Mouse (Mus musculus) forebrain, embryonic 12.5 days (tissue): Measurements from ENCODE around the gene Mtr. TPM values are rescaled to one million over a fixed set of nuclear protein-coding genes. Genes with fewer than 3 reads are reported as not detected.

Source experiments
- ATAC-seq: fragments of 200-750 bp; cut with Nextera tagmentation; 2 replicates; pipeline ENCODE4 v1.8.0; 2017; ENCODE audit warnings: moderate TSS enrichment; ENCODE audit not compliant: low FRiP score
- H3K27ac ChIP-seq: fragments of 300-500 bp; sonication (generic); 2 replicates; pipeline ENCODE4 v1.5.1; 2016; ENCODE audit warnings: mild to moderate bottlenecking
- H3K27me3 ChIP-seq: fragments of 300-500 bp; sonication (generic); 2 replicates; pipeline ENCODE4 v1.6.1; 2016; ENCODE audit warnings: mild to moderate bottlenecking
- H3K36me3 ChIP-seq: fragments of 300-500 bp; sonication (generic); replicated peaks from 2 replicates; pipeline ENCODE4 v1.6.1; 2016; ENCODE audit warnings: mild to moderate bottlenecking
- H3K4me1 ChIP-seq: fragments of 300-500 bp; sonication (generic); 2 replicates; pipeline ENCODE4 v1.6.1; 2016
- H3K4me2 ChIP-seq: fragments of 300-500 bp; sonication (generic); 2 replicates; pipeline ENCODE4 v1.6.1; 2016; ENCODE audit warnings: mild to moderate bottlenecking, moderate library complexity
- H3K4me3 ChIP-seq: fragments of 300-500 bp; sonication (generic); replicated peaks from 2 replicates; pipeline ENCODE4 v1.5.1; 2016; ENCODE audit warnings: mild to moderate bottlenecking
- H3K9ac ChIP-seq: fragments of 300-500 bp; sonication (generic); 2 replicates; pipeline ENCODE4 v1.6.1; 2016; ENCODE audit warnings: mild to moderate bottlenecking
- H3K9me3 ChIP-seq: fragments of 300-500 bp; sonication (generic); 2 replicates; pipeline ENCODE4 v1.6.1; 2016
- WGBS: fragments of 180-500 bp; shearing (Covaris S2); methylation state at CpG from one replicate; pipeline ENCODE4 v1.1.7; 2016; 5-methylcytosine and 5-hydroxymethylcytosine counted together
- polyA plus RNA-seq: library from polyadenylated mRNA; unstranded; fragments of >200 nt; fragmentation: Nextera tagmentation; extraction: Ambion mirVana; gene quantifications from 2 replicates; pipeline ENCODE4 v1.2.1, GENCODE M21; 2016

Gene Mtr
- polyA plus RNA-seq, 1 experiment from 2014 or later, result 11.6 TPM

DNA sequence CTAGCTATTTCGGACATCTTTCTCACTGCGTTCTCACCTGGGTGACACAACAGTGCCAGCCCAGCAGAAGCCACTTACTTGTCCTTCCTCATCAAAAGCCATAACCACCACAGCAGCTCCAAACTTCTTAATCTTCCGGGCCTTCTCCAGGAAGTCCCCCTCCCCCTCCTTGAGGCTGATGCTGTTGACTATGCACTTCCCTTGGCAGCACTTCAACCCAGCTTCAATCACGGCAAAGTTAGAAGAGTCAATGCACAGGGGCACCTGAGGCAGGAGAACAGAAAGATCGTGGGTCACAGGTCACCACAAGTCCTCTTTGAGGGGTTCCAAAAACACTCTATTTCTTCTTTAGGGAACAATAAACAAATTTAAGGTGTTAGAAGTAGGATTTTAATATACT, 30.3 kb downstream of the Mtr start:
- Histone ChIP-seq H3K4me1 (no peaks in the 10 kb centered on the region), H3K9me3 (no peaks in the 10 kb centered on the region), H3K27me3 (no peaks in the 10 kb centered on the region), H3K9ac (no peak overlapping the region), H3K36me3 (peaks cover 60% of the 10 kb centered on the region), H3K4me3 (no peak overlapping the region), H3K4me2 (no peak overlapping the region), H3K27ac (no peak overlapping the region)
- 86% methylated on average over 5 of the region's 5 CpGs for WGBS
- ATAC-seq, result no peak

DNA sequence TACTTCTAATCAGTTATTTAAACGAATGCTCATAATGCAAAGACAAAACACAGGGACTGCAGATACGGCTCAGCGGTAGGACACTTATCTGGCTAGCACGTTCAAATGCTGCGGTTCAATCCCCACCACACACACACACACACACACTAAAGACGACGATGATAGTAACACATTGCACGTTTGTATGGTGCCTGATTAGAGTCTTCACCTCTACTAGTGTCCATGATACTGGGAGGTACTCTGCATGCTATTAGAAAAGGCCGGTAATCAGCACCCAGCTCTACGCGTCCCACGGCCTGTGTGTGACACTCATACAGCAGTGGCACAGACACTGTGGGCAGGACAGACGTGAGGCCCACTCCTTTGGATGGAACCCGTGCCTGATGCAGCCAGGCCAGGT, 39.3 kb downstream of the Mtr start:
- Histone ChIP-seq H3K9ac (no peak overlapping the region), H3K36me3 (peaks cover 53% of the 10 kb centered on the region), H3K4me2 (no peak overlapping the region), H3K4me3 (no peak overlapping the region), H3K4me1 (no peaks in the 10 kb centered on the region), H3K9me3 (no peaks in the 10 kb centered on the region), H3K27ac (no peak overlapping the region), H3K27me3 (no peaks in the 10 kb centered on the region)
- ATAC-seq, result no peak
- 96% methylated on average over 14 of the region's 14 CpGs for WGBS

DNA sequence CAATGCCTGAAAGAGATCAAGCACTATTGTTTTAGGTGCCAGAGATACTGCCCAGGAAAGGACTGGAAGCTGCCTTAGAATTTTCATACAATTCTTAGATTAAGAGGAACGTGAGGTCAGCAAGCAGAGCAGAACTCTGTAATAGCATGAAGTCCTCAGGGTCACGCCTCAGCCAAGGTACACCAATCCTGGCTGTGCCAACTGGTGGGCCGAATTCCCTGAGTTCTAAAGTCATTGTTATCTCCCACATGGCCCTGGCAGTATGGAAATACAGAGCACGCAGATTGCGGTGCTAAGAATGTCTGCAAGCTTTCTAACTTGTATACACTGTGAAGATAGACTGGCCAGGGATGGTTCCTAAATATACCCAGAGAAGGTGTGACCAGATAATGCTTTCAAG, 43.0 kb downstream of the Mtr start:
- H3K4me3 ChIP-seq, result no peak overlapping the region
- no peak overlapping the region for H3K4me2 ChIP-seq
- no peaks in the 10 kb centered on the region for H3K4me1 ChIP-seq
- no peak for ATAC-seq
- no peaks in the 10 kb centered on the region for H3K27me3 ChIP-seq
- no peak overlapping the region for H3K9ac ChIP-seq
- H3K9me3 ChIP-seq, result no peaks in the 10 kb centered on the region
- WGBS, result 79% methylated on average over 5 of the region's 5 CpGs
- no peak overlapping the region for H3K27ac ChIP-seq
- peaks cover 52% of the 10 kb centered on the region for H3K36me3 ChIP-seq

DNA sequence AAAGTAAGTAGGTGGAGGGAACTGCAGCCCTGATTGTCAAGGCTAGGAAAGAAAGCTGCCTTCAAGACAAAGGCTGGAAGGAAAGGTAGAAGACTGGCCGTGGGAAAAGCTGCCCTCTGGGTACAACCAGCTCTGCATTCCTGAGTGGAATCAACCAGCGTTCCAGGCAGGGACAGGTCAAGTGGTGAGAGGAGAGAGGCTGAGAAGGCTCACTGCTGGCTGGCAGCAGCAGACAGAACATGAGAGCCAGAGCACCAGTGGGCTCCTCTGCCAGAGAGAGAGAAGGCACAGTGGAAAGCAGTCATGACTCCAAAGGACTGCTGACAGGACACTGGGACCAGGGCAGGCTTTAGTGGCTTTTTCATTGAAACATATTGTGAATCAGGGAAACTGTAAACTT, 46.9 kb downstream of the Mtr start:
- no peak overlapping the region for H3K9ac ChIP-seq
- ATAC-seq, result no peak

DNA sequence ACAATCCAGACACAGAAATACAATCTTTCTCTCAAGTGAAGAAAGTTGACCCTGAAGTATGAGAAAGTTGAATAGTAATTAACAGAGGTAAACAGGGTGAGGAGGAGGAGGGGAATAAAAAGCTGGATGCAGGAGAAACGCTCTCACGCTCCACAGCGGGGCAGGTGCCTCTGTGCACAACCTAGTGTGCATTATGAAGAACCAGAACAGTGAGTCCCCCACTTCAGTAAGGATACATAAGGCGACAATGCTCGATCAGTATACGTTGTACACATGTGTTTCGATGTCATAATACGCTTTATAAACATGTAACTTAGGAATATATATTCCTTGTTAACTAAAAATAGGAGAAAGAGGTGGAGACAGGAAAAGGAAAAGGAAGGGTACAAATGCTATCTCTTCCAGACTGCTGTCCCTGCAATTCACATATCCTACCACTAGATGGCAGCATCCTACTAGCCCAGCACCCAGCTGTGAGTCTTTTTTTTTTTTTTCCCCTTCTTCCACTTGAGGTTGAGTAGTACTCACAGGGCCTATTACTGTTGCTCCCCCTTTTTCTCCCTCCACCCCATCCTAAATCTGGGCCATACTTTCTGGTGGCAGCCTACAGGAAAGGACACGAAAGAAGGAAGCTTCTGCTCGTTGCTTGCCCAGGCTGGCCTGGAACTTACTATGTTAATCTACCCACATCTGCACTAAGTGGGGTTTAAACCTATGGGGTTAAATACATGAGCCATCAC, 47.7 kb downstream of the Mtr start:
- Histone ChIP-seq H3K9me3 (no peaks in the 10 kb centered on the region), H3K4me3 (no peak overlapping the region), H3K27me3 (no peaks in the 10 kb centered on the region), H3K27ac (no peak overlapping the region), H3K4me2 (no peak overlapping the region), H3K4me1 (no peaks in the 10 kb centered on the region), H3K9ac (no peak overlapping the region), H3K36me3 (peaks cover 43% of the 10 kb centered on the region)
- ATAC-seq, result peak; percentile 39; the same call in 1 of the 2 replicates
- 78% methylated on average over 10 of the region's 10 CpGs for WGBS

More for the DNA sequence above, 46.9 kb downstream of the Mtr start:
- Histone ChIP-seq H3K27me3 (no peaks in the 10 kb centered on the region), H3K4me1 (no peaks in the 10 kb centered on the region), H3K4me3 (no peak overlapping the region), H3K27ac (no peak overlapping the region), H3K4me2 (no peak overlapping the region), H3K36me3 (peaks cover 42% of the 10 kb centered on the region), H3K9me3 (no peaks in the 10 kb centered on the region)
- 77% methylated on average over 2 of the region's 2 CpGs for WGBS

DNA sequence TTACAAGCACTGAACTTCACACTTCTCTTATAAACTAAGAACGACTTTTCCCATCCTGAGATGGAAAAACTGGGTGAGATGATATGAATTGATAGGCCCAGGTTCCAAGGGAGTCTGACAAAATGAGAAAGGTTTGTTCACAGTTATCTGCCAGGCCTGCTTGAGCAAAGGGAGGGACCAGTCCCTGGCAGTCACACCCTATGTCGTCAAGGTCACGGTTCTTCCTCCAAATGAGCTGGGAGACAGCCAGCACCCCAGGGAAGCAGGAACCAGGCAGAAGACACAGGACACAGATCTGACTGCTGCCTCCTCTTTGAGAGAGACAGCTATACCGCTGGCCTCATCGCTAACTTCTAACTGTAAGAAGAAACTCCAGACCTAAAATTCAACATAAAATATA, 57.5 kb downstream of the Mtr start:
- Histone ChIP-seq H3K9ac (no peak overlapping the region), H3K27ac (no peak overlapping the region), H3K4me3 (no peak overlapping the region), H3K27me3 (no peaks in the 10 kb centered on the region), H3K4me2 (no peak overlapping the region), H3K36me3 (peaks cover 49% of the 10 kb centered on the region), H3K4me1 (no peaks in the 10 kb centered on the region), H3K9me3 (no peaks in the 10 kb centered on the region)
- ATAC-seq, result no peak
- WGBS, result 93% methylated on average over 5 of the region's 5 CpGs

DNA sequence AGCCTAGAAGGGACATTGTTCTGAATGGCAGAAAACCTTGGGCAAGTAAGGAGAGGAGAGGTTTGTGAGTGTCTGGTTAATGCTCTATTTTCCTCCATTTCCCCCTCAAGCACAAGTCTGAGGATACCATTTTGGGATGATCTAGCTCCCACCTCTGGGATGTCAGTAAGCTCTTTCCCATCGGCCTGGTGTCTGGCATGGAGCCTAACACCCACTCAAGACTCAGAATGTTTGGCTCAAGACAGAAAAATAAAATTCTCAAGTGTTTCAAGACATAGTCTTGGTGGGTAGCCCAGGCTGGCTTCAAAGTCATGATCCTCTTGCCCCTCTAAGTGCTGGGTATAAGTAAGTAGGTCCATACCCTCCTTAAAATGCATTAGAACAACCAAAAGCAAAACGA, 59.4 kb downstream of the Mtr start:
- H3K4me3 ChIP-seq, result no peak overlapping the region
- no peaks in the 10 kb centered on the region for H3K4me1 ChIP-seq
- H3K27me3 ChIP-seq, result no peaks in the 10 kb centered on the region
- H3K9ac ChIP-seq, result no peak overlapping the region
- H3K9me3 ChIP-seq, result no peaks in the 10 kb centered on the region
- peaks cover 43% of the 10 kb centered on the region for H3K36me3 ChIP-seq
- ATAC-seq, result no peak
- H3K27ac ChIP-seq, result no peak overlapping the region
- H3K4me2 ChIP-seq, result no peak overlapping the region
- 93% methylated on average over 2 of the region's 2 CpGs for WGBS

DNA sequence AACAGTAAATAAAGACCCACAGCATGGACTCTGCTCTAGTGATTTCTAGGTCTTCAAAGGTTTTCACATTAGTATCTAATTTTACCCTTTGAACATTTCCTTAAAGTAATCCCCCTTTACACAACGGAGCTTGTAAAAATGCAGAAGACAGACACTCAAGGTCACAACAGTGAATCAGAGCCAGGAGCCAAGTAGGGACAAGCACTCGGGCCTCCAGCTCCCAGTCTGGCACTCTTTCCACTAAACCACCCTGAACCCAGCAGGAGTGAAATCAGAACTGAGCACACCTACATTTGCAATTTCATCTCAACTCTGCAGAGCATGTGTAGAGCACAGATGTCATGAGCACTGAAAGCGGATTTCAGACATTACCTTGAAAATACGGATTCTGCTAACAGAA, 61.1 kb downstream of the Mtr start:
- ATAC-seq, result no peak
- H3K9ac ChIP-seq, result no peak overlapping the region
- no peaks in the 10 kb centered on the region for H3K4me1 ChIP-seq
- H3K27me3 ChIP-seq, result no peaks in the 10 kb centered on the region
- 96% methylated on average over 4 of the region's 4 CpGs for whole genome bisulfite sequencing
- no peak overlapping the region for H3K27ac ChIP-seq
- no peak overlapping the region for H3K4me3 ChIP-seq
- H3K9me3 ChIP-seq, result no peaks in the 10 kb centered on the region
- H3K4me2 ChIP-seq, result no peak overlapping the region
- H3K36me3 ChIP-seq, result peaks cover 57% of the 10 kb centered on the region

DNA sequence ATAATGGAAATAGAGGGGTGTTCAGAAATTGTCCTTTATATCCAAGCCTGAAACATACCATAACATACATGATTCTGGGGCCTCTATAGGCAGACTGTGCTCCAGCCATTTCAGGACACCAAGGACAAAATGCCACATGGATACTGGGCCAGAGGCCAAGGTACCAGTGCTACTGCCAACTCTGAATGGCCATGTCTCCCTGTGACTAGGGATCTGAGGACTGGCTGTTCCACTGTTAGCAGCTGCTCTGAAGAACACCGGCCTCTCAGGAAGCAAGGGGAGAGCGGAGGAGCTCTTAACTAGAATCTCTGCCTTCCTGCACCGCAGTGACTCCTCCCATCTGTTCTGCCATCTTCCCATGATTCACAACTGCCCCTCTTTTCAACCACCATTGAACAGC, 61.9 kb downstream of the Mtr start:
- Histone ChIP-seq H3K27me3 (no peaks in the 10 kb centered on the region), H3K36me3 (peaks cover 57% of the 10 kb centered on the region), H3K4me2 (no peak overlapping the region), H3K9me3 (no peaks in the 10 kb centered on the region), H3K4me3 (no peak overlapping the region), H3K27ac (no peak overlapping the region), H3K4me1 (no peaks in the 10 kb centered on the region), H3K9ac (no peak overlapping the region)
- WGBS, result 93% methylated on average over 3 of the region's 3 CpGs
- ATAC-seq, result no peak

DNA sequence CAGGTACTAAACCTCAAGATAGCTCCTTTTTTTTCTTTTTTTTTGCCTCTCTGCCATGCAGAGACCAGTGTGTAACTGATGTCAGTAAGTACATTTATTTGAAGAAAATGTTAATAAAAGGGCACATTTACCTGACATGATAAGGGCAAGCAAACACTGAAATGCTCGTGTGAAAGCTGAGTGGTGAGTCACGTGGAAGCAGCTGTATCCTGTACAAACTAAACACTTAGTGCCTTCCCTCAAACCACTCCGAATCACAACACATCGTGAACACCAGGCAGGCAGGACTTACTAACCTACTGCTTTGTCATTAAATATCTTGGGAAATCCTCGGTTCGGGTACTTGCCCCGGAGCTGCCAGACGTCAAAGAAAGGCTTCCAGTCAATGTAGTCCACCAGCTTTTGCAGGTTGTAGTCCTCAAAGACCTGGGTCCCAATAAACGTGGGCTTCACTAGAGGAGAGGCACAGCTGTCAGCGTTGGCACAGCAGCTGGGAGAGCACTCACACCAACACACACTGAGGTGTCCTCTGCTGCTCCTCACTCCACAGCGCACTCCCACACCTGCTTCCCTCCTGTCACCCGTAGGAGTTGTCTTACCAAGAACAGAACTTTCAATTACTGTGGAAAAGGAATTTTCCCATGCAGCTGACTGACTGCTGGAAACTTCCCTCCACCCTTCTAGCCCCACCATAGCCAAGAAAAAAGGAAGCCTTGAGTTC, 62.8 kb downstream of the Mtr start:
- WGBS, result 91% methylated on average over 12 of the region's 12 CpGs
- Histone ChIP-seq H3K4me2 (no peak overlapping the region), H3K27ac (no peak overlapping the region), H3K36me3 (peaks cover 52% of the 10 kb centered on the region), H3K9me3 (no peaks in the 10 kb centered on the region), H3K27me3 (no peaks in the 10 kb centered on the region), H3K4me3 (no peak overlapping the region), H3K9ac (no peak overlapping the region), H3K4me1 (no peaks in the 10 kb centered on the region)
- no peak for ATAC-seq

DNA sequence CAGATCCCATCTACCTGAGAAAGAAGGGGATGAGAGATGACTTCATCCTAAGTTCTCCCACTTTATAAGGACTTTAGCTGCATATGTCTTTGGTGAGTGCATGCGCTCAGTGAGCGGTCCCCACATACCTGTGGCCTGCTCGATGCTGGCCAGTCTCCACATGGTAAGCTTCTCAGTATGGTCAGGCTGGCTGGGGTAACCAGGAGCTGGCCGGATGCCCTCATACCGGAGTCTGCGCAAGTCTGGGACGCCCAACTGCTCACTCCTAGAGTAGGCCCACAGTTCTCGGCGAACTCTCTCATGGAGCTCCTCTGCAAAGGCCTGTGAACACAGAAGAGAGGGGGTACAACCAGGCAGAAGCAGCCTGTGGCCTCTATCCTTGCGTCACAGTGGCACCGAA, 68.7 kb downstream of the Mtr start:
- H3K27ac ChIP-seq, result no peak overlapping the region
- WGBS, result 97% methylated on average over 11 of the region's 11 CpGs
- no peak overlapping the region for H3K9ac ChIP-seq
- no peaks in the 10 kb centered on the region for H3K9me3 ChIP-seq
- H3K4me2 ChIP-seq, result no peak overlapping the region
- no peak for ATAC-seq
- H3K36me3 ChIP-seq, result peaks cover 48% of the 10 kb centered on the region
- no peak overlapping the region for H3K4me3 ChIP-seq
- H3K4me1 ChIP-seq, result no peaks in the 10 kb centered on the region
- no peaks in the 10 kb centered on the region for H3K27me3 ChIP-seq

DNA sequence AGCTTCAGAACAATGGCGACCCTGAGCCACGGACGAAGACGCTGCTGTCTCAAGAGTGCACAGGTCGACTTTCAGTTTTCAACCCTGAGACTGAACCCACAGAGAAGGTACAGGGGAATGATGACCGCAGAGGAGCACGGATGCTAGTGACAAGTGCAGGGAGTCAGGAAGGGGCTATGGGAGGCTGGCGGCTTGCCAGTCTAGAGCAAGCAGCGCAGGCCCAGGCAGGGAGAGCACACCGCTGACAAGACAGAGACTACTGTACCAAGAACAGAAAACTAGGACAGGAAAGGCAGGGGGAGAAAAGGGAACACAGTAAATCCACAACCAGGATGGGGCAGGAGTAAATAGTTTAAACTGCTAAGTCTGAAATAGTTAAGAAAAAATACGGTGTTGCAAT, 69.1 kb downstream of the Mtr start:
- peaks cover 48% of the 10 kb centered on the region for H3K36me3 ChIP-seq
- no peak overlapping the region for H3K4me2 ChIP-seq
- no peaks in the 10 kb centered on the region for H3K27me3 ChIP-seq
- H3K9me3 ChIP-seq, result no peaks in the 10 kb centered on the region
- H3K4me3 ChIP-seq, result no peak overlapping the region
- 90% methylated on average over 11 of the region's 11 CpGs for WGBS
- H3K27ac ChIP-seq, result no peak overlapping the region
- no peak for ATAC-seq
- no peaks in the 10 kb centered on the region for H3K4me1 ChIP-seq
- no peak overlapping the region for H3K9ac ChIP-seq

DNA sequence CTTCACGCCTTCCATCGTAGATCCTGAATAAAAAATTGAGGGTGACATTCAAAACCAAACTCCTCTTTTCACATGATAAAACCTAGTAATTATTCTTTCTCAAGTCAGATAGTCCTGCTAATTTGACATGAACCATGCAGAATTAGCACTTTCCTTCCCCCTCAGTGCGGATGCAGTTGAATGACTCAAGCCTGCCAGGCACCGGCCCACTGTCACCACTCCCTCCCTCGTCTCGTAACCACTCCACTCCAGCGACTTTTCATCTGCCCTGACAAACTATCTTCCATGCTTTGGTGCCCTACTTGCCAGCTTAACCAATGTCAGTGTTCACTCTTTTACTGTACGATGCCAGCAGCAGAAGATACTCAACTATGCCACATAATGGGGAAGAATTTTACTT, 78.4 kb downstream of the Mtr start:
- no peaks in the 10 kb centered on the region for H3K4me1 ChIP-seq
- no peak overlapping the region for H3K9ac ChIP-seq
- no peak overlapping the region for H3K4me3 ChIP-seq
- WGBS, result 81% methylated on average over 8 of the region's 8 CpGs
- no peaks in the 10 kb centered on the region for H3K36me3 ChIP-seq
- no peaks in the 10 kb centered on the region for H3K9me3 ChIP-seq
- no peak overlapping the region for H3K4me2 ChIP-seq
- no peaks in the 10 kb centered on the region for H3K27me3 ChIP-seq
- ATAC-seq, result no peak
- H3K27ac ChIP-seq, result no peak overlapping the region
